Mouse (Mus musculus): ENCODE measurements around the gene Pepd. TPM values are rescaled to one million over a fixed set of nuclear protein-coding genes. Genes with fewer than 3 reads are reported as not detected.

Gene Pepd
- total RNA-seq, 1 experiment = 53.9 TPM

DNA sequence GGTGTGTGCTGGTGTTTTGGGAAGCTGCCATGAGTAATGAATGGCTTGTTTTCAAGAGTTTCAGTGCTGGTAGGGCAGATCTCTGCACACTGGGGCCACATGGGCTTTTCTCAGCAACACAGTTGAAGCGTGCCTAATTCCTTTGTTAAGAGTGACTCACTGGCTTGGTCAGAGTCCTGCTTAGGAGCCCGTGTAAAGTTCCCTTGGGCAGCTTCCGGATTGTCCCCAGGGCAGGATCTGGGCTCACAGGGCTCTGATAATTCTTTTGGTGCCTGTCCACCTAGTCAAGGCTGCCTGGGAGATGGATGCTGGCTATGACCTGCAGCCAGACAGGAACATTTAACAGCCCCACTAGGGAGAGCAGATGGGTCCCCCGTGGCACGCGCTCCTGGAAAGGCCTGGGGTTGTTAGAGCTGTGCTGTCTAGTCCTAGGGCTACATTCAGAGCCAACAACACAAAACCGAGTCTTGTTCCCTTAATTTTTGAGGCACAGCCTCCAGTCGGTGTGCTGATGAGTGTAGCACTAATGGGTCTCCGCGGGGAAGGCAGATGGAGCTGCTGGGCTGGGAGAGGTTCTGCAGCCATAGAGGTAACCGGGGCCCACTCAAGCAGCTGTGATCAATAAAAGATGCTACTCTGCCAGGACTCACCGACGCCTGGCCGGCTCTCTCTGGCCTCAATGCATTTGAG, 27.2 kb downstream of the Pepd start:
- Histone ChIP-seq H3K9me3 (ENCODE audit: control insufficient read depth, insufficient read depth, low read depth, low read length) (no peaks in the 10 kb centered on the region), H3K9ac (ENCODE audit: insufficient read depth, low read depth, low read length, poor library complexity, severe bottlenecking) (no peak overlapping the region), H3K4me1 (ENCODE audit: control insufficient read depth in 2 of 2, insufficient read depth in 2 of 2, low read length in 2 of 2, poor library complexity in 1 of 2) (0 out of 4 replicates have a peak, but pooled peaks cover 1 to 2% of the 10 kb centered on the region in 2 experiments), H3K36me3 (ENCODE audit: control insufficient read depth, insufficient read depth, low read length, poor library complexity, severe bottlenecking) (peaks cover 16% of the 10 kb centered on the region), H3K27ac (ENCODE audit: insufficient read depth, low read depth, low read length, poor library complexity, severe bottlenecking) (no peak overlapping the region), H3K4me3 (ENCODE audit: insufficient read depth in 1 of 2, low read depth in 1 of 2, low read length in 2 of 2, poor library complexity in 1 of 2, severe bottlenecking in 1 of 2) (no peak overlapping the region)
- no peak for TF ChIP-seq ZNF384 (IDR thresholded peaks at IDR 0.05; ENCODE audit: low read depth, low read length)
- no peak for TF ChIP-seq CHD2 (IDR thresholded peaks at IDR 0.05; ENCODE audit: low read depth, low read length)
- DNase-seq (ENCODE audit: low read depth, low spot score) = no peak
- in situ Hi-C loops (cut with MboI; ENCODE audit: low sequenced_read_pairs in 2 of 2, unreplicated experiment in 2 of 2) = no loop called here

DNA sequence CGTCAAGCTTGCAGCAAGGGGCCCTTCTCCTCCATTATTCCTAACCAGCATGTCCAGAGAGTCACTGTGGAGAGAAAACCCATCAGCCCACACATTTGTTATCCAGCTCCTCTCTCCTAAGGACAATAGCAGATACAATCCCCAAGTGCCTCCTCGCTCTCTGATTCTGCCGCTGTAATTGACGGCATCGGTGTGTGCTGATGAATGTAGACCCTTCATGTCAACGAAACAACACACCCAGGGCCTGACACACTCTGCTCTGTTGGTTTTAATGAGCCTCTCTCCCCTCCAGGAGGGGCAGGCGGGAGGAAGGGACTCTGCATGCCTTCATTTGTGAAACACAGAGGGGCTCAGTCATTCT, 27.8 kb downstream of the Pepd start:
- peaks cover 11% of the 10 kb centered on the region for H3K36me3 ChIP-seq (ENCODE audit: control insufficient read depth, insufficient read depth, low read length, poor library complexity, severe bottlenecking)
- H3K9me3 ChIP-seq (ENCODE audit: control insufficient read depth, insufficient read depth, low read depth, low read length) = no peaks in the 10 kb centered on the region
- no peak overlapping the region for H3K27ac ChIP-seq (ENCODE audit: insufficient read depth, low read depth, low read length, poor library complexity, severe bottlenecking)
- no peak overlapping the region for H3K9ac ChIP-seq (ENCODE audit: insufficient read depth, low read depth, low read length, poor library complexity, severe bottlenecking)
- H3K4me1 ChIP-seq (ENCODE audit: control insufficient read depth in 2 of 2, insufficient read depth in 2 of 2, low read length in 2 of 2, poor library complexity in 1 of 2) = 0 out of 4 replicates have a peak, but pooled peaks cover 1 to 2% of the 10 kb centered on the region in 2 experiments
- no peak for TF ChIP-seq ZNF384 (IDR thresholded peaks at IDR 0.05; ENCODE audit: low read depth, low read length)
- no peak for TF ChIP-seq CHD2 (IDR thresholded peaks at IDR 0.05; ENCODE audit: low read depth, low read length)
- TF ChIP-seq HCFC1 (IDR thresholded peaks at IDR 0.05; ENCODE audit: borderline replicate concordance, insufficient read depth, low read length) = no peak
- no peak for TF ChIP-seq MAFK (IDR thresholded peaks at IDR 0.05; ENCODE audit: insufficient read depth, low read depth, low read length)
- no peak for TF ChIP-seq ZC3H11A (IDR thresholded peaks at IDR 0.05; ENCODE audit: borderline replicate concordance, low read depth, low read length)
- in situ Hi-C loops (cut with MboI; ENCODE audit: low sequenced_read_pairs in 2 of 2, unreplicated experiment in 2 of 2) = no loop called here
- no peak overlapping the region for H3K4me3 ChIP-seq (ENCODE audit: insufficient read depth in 1 of 2, low read depth in 1 of 2, low read length in 2 of 2, poor library complexity in 1 of 2, severe bottlenecking in 1 of 2)
- no peak for DNase-seq (ENCODE audit: low read depth, low spot score)

DNA sequence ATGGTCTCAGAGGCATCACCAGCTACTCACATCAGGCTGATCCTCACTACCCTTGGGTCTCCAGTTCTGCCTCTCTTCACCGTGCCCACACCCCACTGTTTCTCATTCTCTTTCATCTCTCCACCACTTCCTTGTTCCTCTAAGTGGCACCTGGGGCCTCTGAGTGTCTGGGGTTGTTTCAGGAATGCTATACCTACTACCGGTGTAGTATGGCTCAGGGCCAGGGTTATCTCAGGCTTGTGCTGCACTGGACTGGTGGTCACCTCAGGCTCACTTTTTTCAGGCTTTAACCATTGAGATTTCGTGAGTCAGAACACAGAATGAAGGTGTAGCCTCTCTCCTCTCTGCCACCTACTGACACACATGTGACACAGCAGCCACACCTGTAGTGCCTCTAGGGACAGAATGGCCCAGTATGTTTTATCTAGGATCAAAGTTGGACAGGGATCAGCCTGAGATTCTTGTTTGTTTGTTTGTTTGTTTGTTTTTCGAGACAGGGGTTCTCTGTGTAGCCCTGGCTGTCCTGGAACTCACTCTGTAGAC, 31.5 kb downstream of the Pepd start:
- Histone ChIP-seq H3K4me1 (ENCODE audit: control insufficient read depth in 2 of 2, insufficient read depth in 2 of 2, low read length in 2 of 2, poor library complexity in 1 of 2) (0 out of 4 replicates have a peak, but pooled peaks cover 1 to 2% of the 10 kb centered on the region in 2 experiments), H3K4me3 (ENCODE audit: insufficient read depth in 1 of 2, low read depth in 1 of 2, low read length in 2 of 2, poor library complexity in 1 of 2, severe bottlenecking in 1 of 2) (no peak overlapping the region), H3K36me3 (ENCODE audit: control insufficient read depth, insufficient read depth, low read length, poor library complexity, severe bottlenecking) (peaks cover 12% of the 10 kb centered on the region; the same call in 1 of the 2 replicates), H3K9me3 (ENCODE audit: control insufficient read depth, insufficient read depth, low read depth, low read length) (no peaks in the 10 kb centered on the region), H3K27ac (ENCODE audit: insufficient read depth, low read depth, low read length, poor library complexity, severe bottlenecking) (no peak overlapping the region), H3K9ac (ENCODE audit: insufficient read depth, low read depth, low read length, poor library complexity, severe bottlenecking) (no peak overlapping the region)
- in situ Hi-C loops (cut with MboI; ENCODE audit: low sequenced_read_pairs in 2 of 2, unreplicated experiment in 2 of 2) = no loop called here
- TF ChIP-seq MAFK (IDR thresholded peaks at IDR 0.05; ENCODE audit: insufficient read depth, low read depth, low read length) (no peak), ZNF384 (IDR thresholded peaks at IDR 0.05; ENCODE audit: low read depth, low read length) (no peak), CHD2 (IDR thresholded peaks at IDR 0.05; ENCODE audit: low read depth, low read length) (no peak), ZC3H11A (IDR thresholded peaks at IDR 0.05; ENCODE audit: borderline replicate concordance, low read depth, low read length) (no peak), HCFC1 (IDR thresholded peaks at IDR 0.05; ENCODE audit: borderline replicate concordance, insufficient read depth, low read length) (no peak)
- DNase-seq (ENCODE audit: low read depth, low spot score) = no peak

DNA sequence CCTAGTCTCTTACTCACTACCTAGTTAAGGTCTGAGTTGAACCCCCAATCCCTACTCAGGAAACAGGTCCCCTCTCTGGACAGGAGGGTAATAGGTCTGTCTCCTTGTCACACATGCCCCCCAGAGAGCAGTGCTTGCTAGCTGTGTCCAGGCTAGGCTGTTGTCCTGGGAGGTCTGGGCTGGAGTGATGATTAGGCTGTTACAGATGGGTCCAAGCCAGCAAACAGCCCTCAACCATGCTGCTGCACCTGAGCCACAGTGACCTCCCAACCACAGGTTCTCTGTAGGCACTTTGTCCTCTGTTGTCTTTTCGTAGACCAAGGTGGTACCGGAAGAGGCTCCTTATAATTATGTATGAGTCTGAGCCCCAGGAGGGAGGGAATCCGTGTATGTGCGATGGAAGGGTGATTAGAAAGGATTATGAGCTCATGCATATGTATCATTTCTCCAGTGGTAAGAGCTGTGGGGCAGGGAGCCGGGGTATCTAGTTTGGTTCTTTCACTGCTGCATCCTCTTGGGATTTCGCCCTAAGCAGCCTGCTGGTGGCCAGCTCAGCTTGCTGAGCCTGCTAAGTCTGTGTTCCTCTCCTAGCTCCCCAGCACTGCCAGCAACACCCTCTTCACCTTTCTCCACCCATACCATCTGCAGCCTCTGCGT, 34.2 kb downstream of the Pepd start:
- in situ Hi-C loops (cut with MboI; ENCODE audit: low sequenced_read_pairs in 2 of 2, unreplicated experiment in 2 of 2) = no loop called here
- H3K9ac ChIP-seq (ENCODE audit: insufficient read depth, low read depth, low read length, poor library complexity, severe bottlenecking) = no peak overlapping the region
- DNase-seq (ENCODE audit: low read depth, low spot score) = no peak
- TF ChIP-seq HCFC1 (IDR thresholded peaks at IDR 0.05; ENCODE audit: borderline replicate concordance, insufficient read depth, low read length) (no peak), CHD2 (IDR thresholded peaks at IDR 0.05; ENCODE audit: low read depth, low read length) (no peak), MAFK (IDR thresholded peaks at IDR 0.05; ENCODE audit: insufficient read depth, low read depth, low read length) (no peak), ZNF384 (IDR thresholded peaks at IDR 0.05; ENCODE audit: low read depth, low read length) (no peak), ZC3H11A (IDR thresholded peaks at IDR 0.05; ENCODE audit: borderline replicate concordance, low read depth, low read length) (no peak)
- peaks cover 12% of the 10 kb centered on the region; the same call in 1 of the 2 replicates for H3K36me3 ChIP-seq (ENCODE audit: control insufficient read depth, insufficient read depth, low read length, poor library complexity, severe bottlenecking)
- H3K9me3 ChIP-seq (ENCODE audit: control insufficient read depth, insufficient read depth, low read depth, low read length) = no peaks in the 10 kb centered on the region
- no peak overlapping the region for H3K27ac ChIP-seq (ENCODE audit: insufficient read depth, low read depth, low read length, poor library complexity, severe bottlenecking)
- H3K4me1 ChIP-seq (ENCODE audit: control insufficient read depth in 2 of 2, insufficient read depth in 2 of 2, low read length in 2 of 2, poor library complexity in 1 of 2) = no peaks in the 10 kb centered on the region
- no peak overlapping the region for H3K4me3 ChIP-seq (ENCODE audit: insufficient read depth in 1 of 2, low read depth in 1 of 2, low read length in 2 of 2, poor library complexity in 1 of 2, severe bottlenecking in 1 of 2)

All from ES-E14 (cell line).